Mouse (Mus musculus): ENCODE data around the gene Atcay.
"Not testable (repeated sequence)": the region's sequence is repeated elsewhere in the genome, so short reads cannot be mapped to it uniquely, and the experiment has no call there.

Atcay gene

GRCm38 (mm10) chr10:81242021-81242420, 11.4 kb upstream of the Atcay start:
- DNase-seq (ENCODE audit: low spot score in 2 of 2) = no peak

GRCm38 (mm10) chr10:81240876-81241275, 10.2 kb upstream of the Atcay start:
- DNase-seq (ENCODE audit: low spot score in 2 of 2) = no peak

GRCm38 (mm10) chr10:81238618-81239017, 8.0 kb upstream of the Atcay start:
- no peak for DNase-seq (ENCODE audit: low spot score in 2 of 2)

GRCm38 (mm10) chr10:81236471-81237268, 6.0 kb upstream of the Atcay start:
- no peak for DNase-seq (ENCODE audit: low spot score in 2 of 2)

- DNase-seq (ENCODE audit: low spot score in 2 of 2) = no peak
Observed at GRCm38 (mm10) chr10:81234206-81234605, 3.6 kb upstream of the Atcay start.

GRCm38 (mm10) chr10:81233226-81233585, 2.6 kb upstream of the Atcay start:
- DNase-seq (ENCODE audit: low spot score in 2 of 2) = no peak

- DNase-seq (ENCODE audit: low spot score in 2 of 2) = peak; percentile 91 to 95
Observed at GRCm38 (mm10) chr10:81232580-81233225, 2.1 kb upstream of the Atcay start, which contains the start of gene Zfr2. Zfr2 (plus strand) TSS chr10:81233155.

- DNase-seq (ENCODE audit: low spot score in 2 of 2) = no peak
Observed at GRCm38 (mm10) chr10:81231436-81231835, 803 bp upstream of the Atcay start.

- no peak for DNase-seq (ENCODE audit: low spot score in 2 of 2)
Observed at GRCm38 (mm10) chr10:81229735-81230437, 747 bp downstream of the Atcay start.

- not testable (repeated sequence) for DNase-seq (ENCODE audit: low spot score in 2 of 2)
Observed at GRCm38 (mm10) chr10:81223731-81224130, 6.9 kb downstream of the Atcay start.

GRCm38 (mm10) chr10:81221402-81222015, 9.1 kb downstream of the Atcay start:
- DNase-seq (ENCODE audit: low spot score in 2 of 2) = no peak

GRCm38 (mm10) chr10:81217964-81218363, 12.7 kb downstream of the Atcay start:
- no peak for DNase-seq (ENCODE audit: low spot score in 2 of 2)

GRCm38 (mm10) chr10:81217267-81217666, 13.4 kb downstream of the Atcay start:
- DNase-seq (ENCODE audit: low spot score in 2 of 2) = not testable (repeated sequence)

GRCm38 (mm10) chr10:81216810-81217209, 13.8 kb downstream of the Atcay start:
- no peak for DNase-seq (ENCODE audit: low spot score in 2 of 2)

- no peak for DNase-seq (ENCODE audit: low spot score in 2 of 2)
Observed at GRCm38 (mm10) chr10:81216260-81216659, 14.4 kb downstream of the Atcay start.

GRCm38 (mm10) chr10:81210154-81210553, 20.5 kb downstream of the Atcay start:
- DNase-seq (ENCODE audit: low spot score in 2 of 2) = no peak

GRCm38 (mm10) chr10:81204137-81204536, 26.5 kb downstream of the Atcay start:
- DNase-seq (ENCODE audit: low spot score in 2 of 2) = no peak

- no peak for DNase-seq (ENCODE audit: low spot score in 2 of 2)
Observed at GRCm38 (mm10) chr10:81202978-81203720, 27.5 kb downstream of the Atcay start.

GRCm38 (mm10) chr10:81201807-81202758, 28.6 kb downstream of the Atcay start, which contains the start of gene Nmrk2:
Nmrk2 (minus strand) TSS chr10:81202051.
- no peak for DNase-seq (ENCODE audit: low spot score in 2 of 2)

Data from right cerebral cortex, postnatal 36 days (tissue).